Mouse (Mus musculus) hindbrain, embryonic 15.5 days (tissue): ENCODE measurements at regions not wholly inside any gene's neighbourhood (a gene's known extent, or its start where the extent isn't known, plus 50 kb on each side); places are given as distances from the start of the nearest gene placed in this dataset.
"Not testable (repeated sequence)": the region's sequence is repeated elsewhere in the genome, so short reads cannot be mapped to it uniquely, and the experiment has no call there.

Experiments used
- ATAC-seq: fragments of 200-750 bp; cut with Nextera tagmentation; 2 replicates; pipeline ENCODE4 v1.8.0; 2017; ENCODE audit warnings: low read depth, moderate number of reproducible peaks, moderate TSS enrichment; ENCODE audit not compliant: low FRiP score
- H3K27ac ChIP-seq: fragments of 300-500 bp; sonication (generic); replicated peaks from 2 replicates; pipeline ENCODE4 v1.5.1; 2015; ENCODE audit warnings: mild to moderate bottlenecking, inconsistent platforms
- H3K27me3 ChIP-seq: fragments of 300-500 bp; sonication (generic); 2 replicates; pipeline ENCODE4 v1.6.1; 2015; ENCODE audit warnings: control low read depth, inconsistent platforms
- H3K36me3 ChIP-seq: fragments of 300-500 bp; sonication (generic); 2 replicates; pipeline ENCODE4 v1.6.1; 2015; ENCODE audit warnings: control low read depth, inconsistent platforms
- H3K4me1 ChIP-seq: fragments of 300-500 bp; sonication (generic); replicated peaks from 2 replicates; pipeline ENCODE4 v1.6.1; 2015; ENCODE audit warnings: control low read depth, inconsistent platforms
- H3K4me2 ChIP-seq: fragments of 300-500 bp; sonication (generic); 2 replicates; pipeline ENCODE4 v1.6.1; 2015; ENCODE audit warnings: moderate library complexity, mild to moderate bottlenecking, inconsistent platforms
- H3K4me3 ChIP-seq: fragments of 300-500 bp; sonication (generic); 2 replicates; pipeline ENCODE4 v1.5.1; 2015; ENCODE audit warnings: mild to moderate bottlenecking, inconsistent platforms
- H3K9ac ChIP-seq: fragments of 300-500 bp; sonication (generic); 2 replicates; pipeline ENCODE4 v1.6.1; 2015; ENCODE audit warnings: inconsistent platforms
- H3K9me3 ChIP-seq: fragments of 300-500 bp; sonication (generic); 2 replicates; pipeline ENCODE4 v1.6.1; 2016; ENCODE audit warnings: control low read depth, inconsistent platforms
- WGBS: fragments of 180-500 bp; shearing (Covaris S2); methylation state at CpG from one replicate; pipeline ENCODE4 v1.1.7; 2015; 5-methylcytosine and 5-hydroxymethylcytosine counted together

GRCm38 (mm10) chr10:10188113-10188512 lies 284.0 kb downstream of the Adgb start:
- Histone ChIP-seq H3K27ac (no peak overlapping the region), H3K4me2 (no peak overlapping the region), H3K4me3 (no peak overlapping the region), H3K4me1 (0 out of 2 replicates have a peak, but pooled peaks cover 6% of the 10 kb centered on the region), H3K9me3 (no peaks in the 10 kb centered on the region), H3K9ac (no peak overlapping the region), H3K36me3 (no peaks in the 10 kb centered on the region), H3K27me3 (no peaks in the 10 kb centered on the region)
- 53% methylated on average over 5 of the region's 5 CpGs for WGBS
- peak; percentile 61; the same call in 1 of the 2 replicates for ATAC-seq

- H3K9me3 ChIP-seq, result no peaks in the 10 kb centered on the region
- no peak overlapping the region for H3K4me3 ChIP-seq
- H3K9ac ChIP-seq, result no peak overlapping the region
- H3K27ac ChIP-seq, result no peak overlapping the region
- H3K4me1 ChIP-seq, result 0 out of 2 replicates have a peak, but pooled peaks cover 6% of the 10 kb centered on the region
- no peak for ATAC-seq
- no peaks in the 10 kb centered on the region for H3K27me3 ChIP-seq
- WGBS, result 88% methylated on average over 5 of the region's 5 CpGs
- no peaks in the 10 kb centered on the region for H3K36me3 ChIP-seq
- H3K4me2 ChIP-seq, result no peak overlapping the region
These were observed 285.4 kb downstream of the Adgb start for GRCm38 (mm10) chr10:10186721-10187120.

GRCm38 (mm10) chr10:10185298-10185883 lies 284.5 kb upstream of the Stxbp5 start:
- Histone ChIP-seq H3K4me2 (no peak overlapping the region), H3K36me3 (no peaks in the 10 kb centered on the region), H3K4me1 (0 out of 2 replicates have a peak, but pooled peaks cover 6% of the 10 kb centered on the region), H3K4me3 (no peak overlapping the region), H3K27ac (no peak overlapping the region), H3K9ac (no peak overlapping the region), H3K9me3 (no peaks in the 10 kb centered on the region), H3K27me3 (no peaks in the 10 kb centered on the region)
- 92% methylated on average over 8 of the region's 8 CpGs for WGBS
- no peak for ATAC-seq

- no peak overlapping the region for H3K4me2 ChIP-seq
- H3K4me3 ChIP-seq, result no peak overlapping the region
- no peaks in the 10 kb centered on the region for H3K9me3 ChIP-seq
- 66% methylated on average over 5 of the region's 5 CpGs for WGBS
- H3K27ac ChIP-seq, result no peak overlapping the region
- H3K27me3 ChIP-seq, result no peaks in the 10 kb centered on the region
- ATAC-seq, result no peak
- 0 out of 2 replicates have a peak, but pooled peaks cover 6% of the 10 kb centered on the region for H3K4me1 ChIP-seq
- no peaks in the 10 kb centered on the region for H3K36me3 ChIP-seq
- no peak overlapping the region for H3K9ac ChIP-seq
These were observed 283.5 kb upstream of the Stxbp5 start for GRCm38 (mm10) chr10:10184386-10184785.

GRCm38 (mm10) chr10:10177037-10177436 lies 276.2 kb upstream of the Stxbp5 start:
- H3K4me1 ChIP-seq, H3K27me3 ChIP-seq, H3K4me3 ChIP-seq, ATAC-seq, H3K27ac ChIP-seq, H3K4me2 ChIP-seq, H3K36me3 ChIP-seq, H3K9me3 ChIP-seq, H3K9ac ChIP-seq: not testable (repeated sequence)
- WGBS, result 87% methylated on average over 3 of the region's 3 CpGs
